Mouse (Mus musculus): ENCODE results near the gene Exoc2.

The Exoc2 gene

GRCm38 (mm10) chr13:30767477-30768127 lies 206.3 kb downstream of the Exoc2 start:
- DNase-seq (ENCODE audit: low spot score): no peak

GRCm38 (mm10) chr13:30766636-30767476 lies 207.0 kb downstream of the Exoc2 start:
- no peak for DNase-seq (ENCODE audit: low spot score)

GRCm38 (mm10) chr13:30765906-30766305 lies 208.0 kb downstream of the Exoc2 start:
- no peak for DNase-seq (ENCODE audit: low spot score)

GRCm38 (mm10) chr13:30764014-30764740 lies 209.7 kb downstream of the Exoc2 start:
- no peak for DNase-seq (ENCODE audit: low spot score)

All from layer of hippocampus, adult 11-12 months (tissue).